Mouse (Mus musculus): ENCODE measurements around the gene Os9.
"Not testable (repeated sequence)": the region's sequence is repeated elsewhere in the genome, so short reads cannot be mapped to it uniquely, and the experiment has no call there.

Gene Os9

DNA sequence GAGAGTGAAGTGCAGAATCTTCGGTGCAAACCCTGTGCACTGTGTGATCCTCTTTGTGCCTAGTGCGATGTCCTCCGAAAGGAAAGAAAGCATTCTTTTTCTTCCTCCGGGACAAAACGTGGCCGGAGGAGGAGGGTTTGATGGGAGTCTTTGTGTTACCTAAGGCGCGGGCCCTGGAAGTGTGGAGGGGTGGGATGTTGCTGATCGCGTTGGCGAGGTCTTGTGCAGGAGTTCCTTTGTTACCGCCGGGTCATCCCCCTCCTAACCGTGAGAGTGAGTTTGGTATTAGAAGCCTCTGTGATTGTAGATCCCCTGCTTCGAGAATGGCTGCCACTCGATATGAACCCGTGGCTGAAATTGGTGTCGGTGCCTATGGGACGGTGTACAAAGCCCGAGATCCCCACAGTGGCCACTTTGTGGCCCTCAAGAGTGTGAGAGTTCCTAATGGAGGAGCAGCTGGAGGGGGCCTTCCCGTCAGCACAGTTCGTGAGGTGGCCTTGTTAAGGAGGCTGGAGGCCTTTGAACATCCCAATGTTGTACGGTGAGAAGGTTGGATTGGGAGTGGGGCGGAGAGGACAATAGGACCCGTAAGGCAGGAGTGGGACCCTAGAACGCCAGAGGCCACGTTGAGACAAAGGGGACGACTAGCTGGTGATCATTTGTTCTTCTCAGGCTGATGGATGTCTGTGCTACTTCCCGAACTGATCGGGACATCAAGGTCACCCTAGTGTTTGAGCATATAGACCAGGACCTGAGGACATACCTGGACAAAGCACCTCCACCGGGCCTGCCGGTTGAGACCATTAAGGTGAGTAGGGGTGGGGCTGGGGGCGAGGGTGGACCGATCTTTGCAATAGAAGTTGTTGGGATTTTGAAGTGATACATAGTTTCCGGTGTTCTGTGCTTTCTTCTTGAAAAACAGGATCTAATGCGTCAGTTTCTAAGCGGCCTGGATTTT lies 56.7 kb downstream of the Os9 start:
- no peak for DNase-seq (ENCODE audit: low spot score)

DNA sequence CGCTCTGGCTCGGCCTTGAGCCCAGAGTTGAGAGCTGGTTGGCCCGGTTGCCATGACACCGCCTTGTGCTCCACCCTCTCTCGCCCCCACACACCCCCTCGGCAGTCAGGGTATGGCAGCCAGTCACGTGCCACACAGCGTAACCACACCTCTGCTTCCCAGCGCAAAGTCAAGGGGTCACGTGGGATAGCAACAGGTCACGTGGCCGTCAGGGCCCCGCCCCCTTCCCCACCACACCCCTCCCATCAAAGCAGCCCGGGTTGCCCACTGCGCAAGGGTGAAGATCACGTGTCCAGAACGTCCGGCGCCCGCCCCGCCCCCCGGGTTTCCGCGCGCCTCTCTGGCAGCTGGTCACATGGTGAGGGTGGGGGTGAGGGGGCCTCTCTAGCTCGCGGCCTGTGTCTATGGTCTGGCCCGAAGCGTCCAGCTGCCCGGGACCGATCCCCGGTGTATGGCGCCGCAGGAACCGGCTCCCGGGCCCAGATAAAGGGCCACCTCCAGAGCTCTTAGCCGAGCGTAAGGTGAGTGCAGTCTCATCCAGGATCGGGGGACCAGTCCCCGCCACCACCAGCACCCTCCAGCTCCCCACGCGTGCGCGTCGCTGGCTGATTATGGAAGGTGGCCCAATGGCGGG lies 57.6 kb downstream of the Os9 start, which contains the start of gene Cdk4:
Gene Cdk4, plus strand, starts transcription at position 296 of the 634 bp plus-strand sequence.
- DNase-seq (ENCODE audit: low spot score): peak; percentile 95

DNA sequence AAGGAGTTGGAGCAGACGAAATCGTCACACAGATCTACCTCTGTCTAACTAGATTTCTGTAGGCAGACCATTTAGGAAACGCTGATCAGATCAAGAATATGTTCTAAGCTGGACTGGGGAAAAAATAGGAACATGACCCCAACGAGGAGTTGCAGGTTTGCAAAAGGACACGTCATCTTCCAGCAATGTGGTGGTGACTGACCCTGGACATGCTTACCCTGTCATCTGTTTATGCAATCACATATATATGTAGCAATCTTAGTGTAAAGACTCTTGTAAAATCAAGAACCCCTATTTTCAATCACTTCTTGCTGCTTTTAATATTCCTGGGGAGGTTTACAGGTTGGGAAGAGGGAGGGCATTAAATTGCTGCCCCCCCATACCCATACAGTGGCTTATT lies 58.4 kb downstream of the Os9 start:
- DNase-seq (ENCODE audit: low spot score): no peak

DNA sequence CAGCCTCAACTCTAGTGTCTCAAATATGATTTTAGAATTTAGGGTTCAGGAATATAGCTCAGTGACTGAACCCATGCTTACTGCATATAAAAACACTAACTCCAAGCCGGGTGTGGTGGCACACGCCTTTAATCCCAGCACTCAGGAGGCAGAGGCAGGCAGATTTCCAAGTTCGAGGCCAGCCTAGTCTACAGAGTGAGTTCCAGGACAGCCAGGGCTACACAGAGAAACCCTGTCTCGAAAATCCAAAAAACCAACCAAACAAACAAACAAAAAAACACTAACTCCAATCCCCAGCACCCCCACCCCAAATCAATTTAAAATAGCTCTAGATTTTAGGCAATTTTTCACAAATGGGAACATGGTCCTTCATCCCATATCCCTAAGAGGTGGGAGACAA lies 58.8 kb downstream of the Os9 start:
- DNase-seq (ENCODE audit: low spot score): not testable (repeated sequence)

DNA sequence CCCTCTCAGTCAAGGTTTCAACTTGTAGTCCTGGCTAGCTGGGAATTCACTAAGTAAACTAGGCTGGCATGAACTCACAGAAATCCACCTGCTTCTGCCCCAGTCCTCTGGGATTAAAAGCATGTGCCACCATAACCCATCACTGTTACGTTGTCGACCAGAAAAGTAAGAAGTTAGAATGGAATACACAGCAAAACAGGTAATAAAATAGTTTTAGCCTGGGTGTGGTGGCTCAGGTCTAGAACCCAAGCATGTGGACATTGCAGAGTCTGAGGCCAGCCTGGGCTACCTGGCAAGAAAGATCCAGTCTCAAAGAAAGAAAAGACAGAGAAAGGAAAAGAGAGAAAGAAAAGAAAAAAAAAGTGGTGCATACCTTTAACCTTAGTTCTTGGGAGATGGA lies 59.4 kb downstream of the Os9 start:
- no peak for DNase-seq (ENCODE audit: low spot score)

DNA sequence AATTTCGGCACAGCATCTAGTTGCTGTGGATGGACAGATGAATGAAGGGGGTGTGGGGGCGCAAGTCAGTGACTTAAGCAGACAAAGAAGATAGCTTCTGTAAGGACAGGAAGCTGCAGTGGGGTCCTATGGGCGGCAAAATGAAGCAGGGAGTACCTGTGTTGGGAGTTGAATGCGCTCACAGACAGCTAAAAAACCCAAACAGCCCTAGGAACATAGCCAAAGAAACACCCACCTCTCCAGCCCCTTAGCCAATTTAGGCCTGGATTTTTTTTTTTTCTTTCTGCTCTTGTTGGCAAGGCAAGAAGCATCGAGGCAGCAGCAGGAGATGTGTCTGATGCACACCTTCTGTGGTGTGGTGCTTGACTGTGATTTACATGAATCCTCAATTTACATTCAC lies 59.8 kb downstream of the Os9 start:
- no peak for DNase-seq (ENCODE audit: low spot score)

DNA sequence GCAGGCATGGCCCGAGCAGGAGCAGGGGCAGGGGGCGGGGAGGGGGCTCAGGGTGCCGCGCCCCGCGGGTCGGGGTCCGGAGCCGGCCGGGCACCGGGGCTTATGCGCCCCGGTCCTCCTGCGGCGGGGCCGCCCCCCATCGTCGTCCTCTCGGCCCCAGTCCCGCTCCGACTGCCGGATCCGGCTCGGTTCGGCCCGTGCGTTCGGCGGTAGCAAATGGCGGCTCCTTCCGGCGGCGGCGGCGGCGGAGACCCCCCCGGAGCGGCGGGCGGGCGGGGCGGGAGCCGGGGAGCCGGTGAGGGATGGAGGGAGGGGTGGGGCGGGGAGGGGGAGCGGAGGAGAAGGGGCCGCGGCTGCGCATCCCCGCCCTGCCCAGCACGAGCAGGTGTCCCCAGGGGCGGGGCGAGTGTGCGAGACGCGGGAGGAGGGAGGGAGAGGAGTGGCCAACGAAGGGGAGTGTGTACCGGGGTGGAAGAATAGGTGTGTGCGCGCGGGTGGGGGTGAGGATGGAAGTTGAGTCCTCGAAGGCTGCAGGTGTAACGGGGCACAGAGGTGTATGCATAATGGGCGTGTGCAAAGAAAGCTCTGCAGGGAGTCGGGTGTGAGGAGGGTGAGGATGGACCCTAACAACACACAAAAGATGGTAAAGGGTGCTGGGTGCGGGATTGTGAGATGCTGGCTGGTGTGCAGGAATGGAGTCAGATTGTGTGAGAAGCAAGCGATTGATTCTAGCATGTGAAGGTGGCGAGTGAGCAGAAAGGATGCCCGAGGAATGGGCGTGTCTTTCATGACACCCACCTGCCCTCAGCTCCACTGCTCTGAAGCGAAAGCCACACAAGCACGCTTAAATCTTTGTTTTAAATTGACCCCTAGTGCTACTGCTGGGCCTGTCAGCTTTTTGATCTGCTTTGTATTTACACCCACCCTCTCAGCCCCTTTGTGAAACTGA lies 60.7 kb downstream of the Os9 start, which contains the start of gene March9:
Gene March9, minus strand, starts transcription at position 217 of the 949 bp plus-strand sequence.
- no peak for DNase-seq (ENCODE audit: low spot score)

DNA sequence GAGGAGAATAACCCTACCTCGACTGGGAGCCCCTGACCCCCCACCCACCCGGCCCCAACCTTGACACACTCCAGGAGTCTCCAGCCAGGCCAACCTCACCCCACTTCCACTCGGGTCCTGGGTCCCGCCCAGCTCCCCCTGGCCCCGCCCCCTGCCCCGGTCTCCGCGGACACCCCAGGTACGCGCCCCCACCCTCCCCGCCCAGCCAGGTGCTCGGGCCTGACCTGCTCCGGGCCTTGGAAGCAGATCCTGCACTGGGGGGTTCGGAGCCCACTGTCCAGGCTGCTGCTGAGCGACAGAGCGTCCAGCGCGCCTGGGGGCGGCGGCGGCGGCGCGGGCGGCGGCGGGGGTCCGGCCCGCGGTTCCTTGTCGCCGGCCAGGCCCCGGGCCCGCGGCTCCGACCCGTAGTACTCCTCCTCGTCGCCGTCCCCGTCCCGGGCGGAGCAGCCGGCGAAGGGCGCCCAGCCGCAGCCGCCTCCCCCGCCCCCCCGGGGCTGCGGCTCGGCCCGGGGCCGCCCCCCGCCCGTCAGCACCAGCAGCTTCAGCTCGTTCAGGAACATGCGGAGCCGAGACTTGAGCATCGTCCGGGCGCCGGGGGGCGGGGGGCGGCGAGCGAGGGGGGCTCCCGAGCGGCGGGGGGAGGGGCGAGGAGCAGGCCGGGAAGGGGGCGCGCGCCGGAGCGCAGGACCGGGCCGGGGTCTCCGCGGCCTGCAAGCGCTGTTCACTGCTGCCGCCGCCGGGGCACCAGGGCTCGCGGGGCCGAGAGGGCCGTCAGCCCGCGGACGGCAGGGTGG lies 61.6 kb downstream of the Os9 start:
- no peak for DNase-seq (ENCODE audit: low spot score)

DNA sequence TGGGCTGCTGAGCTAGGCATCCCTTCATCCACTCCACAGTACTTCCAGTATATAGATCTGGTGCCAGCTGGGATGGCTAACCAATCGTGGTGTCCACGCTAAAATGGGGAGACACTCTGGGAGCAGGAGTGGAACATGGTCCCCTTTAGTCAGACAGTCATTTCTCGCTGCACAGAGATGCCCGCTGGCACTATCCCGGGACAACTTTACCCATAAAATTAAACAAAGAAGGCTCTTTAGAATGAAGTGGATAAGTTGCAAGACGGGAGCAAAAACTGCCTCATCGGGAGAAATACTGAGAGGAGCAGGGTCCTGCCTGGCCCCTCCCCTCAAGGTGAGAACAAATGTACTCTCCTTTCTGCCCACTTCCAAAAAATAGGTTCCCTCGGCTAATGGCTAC lies 62.2 kb downstream of the Os9 start:
- no peak for DNase-seq (ENCODE audit: low spot score)

DNA sequence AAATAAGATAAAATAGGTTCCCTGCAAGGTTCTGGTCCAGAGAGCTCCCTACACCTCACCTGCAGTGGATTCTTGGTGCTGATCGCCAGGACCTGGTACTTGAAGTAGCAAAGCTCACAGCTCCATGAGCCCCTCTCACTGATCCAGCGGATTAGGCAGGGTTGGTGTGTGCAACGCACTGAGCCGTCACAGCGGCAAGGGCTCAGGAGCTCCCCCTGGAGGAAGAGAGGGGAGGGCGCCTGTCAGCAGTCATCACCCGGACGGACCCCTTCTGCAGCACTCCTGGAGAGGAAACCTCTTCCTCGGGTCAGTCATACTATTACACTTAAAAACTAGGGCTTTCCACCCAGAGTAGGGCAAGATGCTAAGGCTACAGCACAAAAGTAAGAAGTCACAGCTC lies 62.8 kb downstream of the Os9 start:
- peak; percentile 72 for DNase-seq (ENCODE audit: low spot score)

DNA sequence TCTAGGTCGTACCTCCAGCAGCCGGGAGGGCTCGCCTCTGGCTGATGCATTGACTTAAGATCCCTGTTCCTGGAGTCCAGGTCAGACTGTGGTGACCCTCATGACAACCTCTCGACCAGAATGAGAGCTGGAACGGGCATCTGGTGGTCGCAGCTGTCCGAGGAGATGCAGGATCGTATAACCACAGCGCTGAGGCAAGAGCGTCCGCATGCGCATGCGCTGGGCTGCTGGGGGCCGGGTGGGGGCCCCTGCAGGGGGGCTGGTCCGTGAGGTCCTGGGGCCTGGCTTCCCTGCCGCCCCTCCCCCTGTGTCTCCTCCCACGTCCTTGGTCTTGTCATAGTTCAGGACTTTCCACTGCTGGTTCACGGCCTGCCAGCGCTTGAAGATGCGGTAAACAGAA lies 64.4 kb downstream of the Os9 start:
- DNase-seq (ENCODE audit: low spot score): no peak

DNA sequence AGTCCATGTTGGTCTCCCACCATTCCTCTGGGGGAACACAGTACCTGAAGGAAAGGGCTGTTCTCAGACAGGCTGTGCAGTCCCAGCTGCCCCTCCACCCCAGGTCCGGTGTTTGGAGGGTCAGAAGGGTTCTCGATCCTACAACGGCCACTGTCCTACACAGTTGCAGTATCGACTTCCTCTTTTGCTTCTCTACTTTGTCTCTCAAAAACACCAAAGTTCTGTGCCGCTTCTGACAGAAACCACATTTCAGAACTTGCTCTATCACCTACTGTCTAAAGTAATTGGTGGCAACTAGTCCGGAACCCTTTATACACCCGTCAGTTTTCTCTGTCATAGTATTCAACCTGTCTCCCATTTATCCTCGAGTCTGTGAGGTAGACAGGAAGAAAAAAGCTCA lies 65.5 kb downstream of the Os9 start:
- no peak for DNase-seq (ENCODE audit: low spot score)

DNA sequence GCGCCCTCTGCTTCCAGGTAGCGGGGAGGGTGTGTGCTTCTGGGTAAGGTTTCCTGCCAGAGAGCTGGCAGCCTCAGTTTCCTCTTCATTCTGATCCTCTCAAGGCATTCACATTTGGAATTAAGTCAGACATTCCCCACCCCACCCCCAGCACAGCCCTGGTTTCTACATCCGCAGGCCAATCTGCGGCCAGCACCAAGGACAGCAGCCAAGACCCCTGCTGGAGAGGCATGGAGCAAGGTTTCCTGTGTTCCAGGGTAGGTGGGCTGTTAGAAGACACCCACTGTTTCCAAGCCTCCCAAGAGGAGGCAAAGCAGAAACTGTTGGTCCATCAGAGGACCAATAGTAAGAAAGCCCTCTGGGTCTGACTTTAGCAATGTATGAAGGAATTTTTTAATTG lies 66.3 kb downstream of the Os9 start:
- no peak for DNase-seq (ENCODE audit: low spot score)

DNA sequence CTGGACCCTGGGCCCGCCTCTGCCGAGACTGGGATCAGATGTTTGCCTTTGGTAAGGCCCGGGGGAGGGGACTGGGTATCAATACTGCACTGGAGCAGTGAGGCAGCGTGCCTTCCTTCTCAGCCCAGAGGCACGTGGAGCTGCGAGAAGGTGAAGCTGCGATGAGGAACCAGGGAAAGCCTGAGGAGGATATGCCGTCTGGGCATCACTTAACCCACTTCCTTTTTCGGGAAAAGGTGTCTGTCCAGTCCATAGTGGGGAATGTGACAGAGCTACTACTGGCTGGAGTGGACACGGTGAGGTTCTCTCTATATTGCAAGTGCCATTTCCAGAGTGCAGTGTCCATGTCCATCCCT lies 70.8 kb downstream of the Os9 start:
- DNase-seq (ENCODE audit: low spot score): no peak

DNA sequence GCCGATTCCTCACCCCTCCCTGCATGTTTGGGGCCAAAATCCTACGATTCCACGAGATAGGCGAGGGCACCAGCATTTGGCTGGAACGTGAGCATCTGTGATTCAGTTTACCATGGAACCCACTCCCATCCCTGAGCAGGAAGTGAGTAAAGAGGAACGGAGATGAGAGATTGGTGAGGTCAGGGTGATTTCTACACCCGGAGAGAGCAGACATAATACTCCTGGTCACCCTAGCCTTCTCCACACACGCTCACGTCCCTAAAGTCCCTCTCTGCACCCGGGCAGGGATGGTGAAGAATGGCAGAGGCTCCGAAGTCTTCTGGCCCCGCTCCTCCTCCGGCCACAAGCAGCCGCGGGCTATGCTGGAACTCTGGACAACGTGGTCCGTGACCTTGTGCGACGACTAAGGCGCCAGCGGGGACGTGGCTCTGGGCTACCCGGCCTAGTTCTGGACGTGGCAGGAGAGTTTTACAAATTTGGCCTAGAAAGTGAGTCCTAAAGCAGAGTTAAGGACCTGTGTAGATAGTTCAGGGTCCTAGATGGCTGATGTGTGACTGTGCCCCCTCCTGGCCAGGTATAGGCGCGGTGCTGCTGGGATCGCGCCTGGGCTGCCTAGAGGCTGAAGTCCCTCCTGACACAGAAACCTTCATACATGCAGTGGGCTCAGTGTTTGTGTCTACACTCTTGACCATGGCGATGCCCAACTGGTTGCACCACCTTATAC lies 71.4 kb downstream of the Os9 start:
- no peak for DNase-seq (ENCODE audit: low spot score)

DNA sequence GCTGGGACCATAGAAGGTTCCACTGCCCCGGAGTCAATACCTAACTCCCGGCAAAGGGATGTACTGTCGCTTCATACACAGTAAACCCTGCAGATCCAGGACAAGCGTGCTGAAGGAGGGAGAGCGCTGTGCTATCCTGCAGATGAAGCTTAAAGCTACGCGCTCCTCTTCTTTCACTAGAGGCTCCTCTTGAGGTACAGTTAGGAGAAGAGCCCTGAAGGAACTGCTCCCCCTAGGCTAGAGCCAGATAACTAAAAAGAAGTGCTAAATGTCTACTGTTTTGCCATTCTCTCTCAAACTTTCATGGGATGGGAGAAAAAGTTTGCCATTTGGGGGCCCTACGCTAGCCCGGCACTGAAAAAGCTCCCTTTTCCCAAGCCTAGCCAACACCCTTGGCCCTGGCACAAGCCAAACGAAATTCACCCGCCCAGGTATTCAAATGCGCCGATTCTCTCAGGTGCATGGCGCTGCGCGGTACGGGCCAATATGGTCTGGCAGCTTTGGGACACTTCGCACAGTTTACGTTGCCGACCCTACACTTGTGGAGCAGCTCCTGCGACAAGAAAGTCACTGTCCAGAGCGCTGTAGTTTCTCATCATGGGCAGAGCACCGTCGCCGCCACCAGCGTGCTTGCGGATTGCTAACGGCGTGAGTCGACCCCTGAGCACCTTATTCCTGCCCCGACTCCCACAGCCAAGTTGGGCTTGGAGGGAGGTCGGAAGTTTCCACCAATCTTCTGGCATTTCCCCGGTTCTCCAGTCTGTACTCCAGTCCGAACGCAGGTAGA lies 72.1 kb downstream of the Os9 start:
- DNase-seq (ENCODE audit: low spot score): no peak

DNA sequence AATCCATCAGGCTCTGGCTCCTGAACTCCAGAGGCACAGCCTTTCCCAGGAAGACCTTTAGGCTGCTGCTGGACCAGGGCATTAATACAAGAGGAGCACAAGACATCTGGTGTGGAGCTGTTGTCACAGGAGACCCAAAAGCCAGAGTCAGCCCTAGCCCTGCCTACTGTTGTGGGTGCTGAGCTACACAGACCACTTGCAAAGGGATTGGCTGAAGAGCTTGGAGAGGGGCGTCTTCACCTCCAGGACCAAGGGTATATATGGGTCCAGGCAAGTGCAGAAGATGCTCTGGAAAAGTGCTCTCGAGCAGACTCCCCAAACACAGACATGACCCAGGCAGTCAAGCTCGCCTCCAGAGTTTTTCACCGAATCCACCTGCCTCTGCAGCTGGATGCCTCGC lies 73.0 kb downstream of the Os9 start, which contains the start of gene Cyp27b1:
Gene Cyp27b1, plus strand, starts transcription at position 297 of the 400 bp plus-strand sequence.
- no peak for DNase-seq (ENCODE audit: low spot score)
